Mouse (Mus musculus) liver, adult 2 months (tissue): ENCODE data around the gene Casc3.
A peak's percentile ranks its signal among the peaks of the same experiment; 100 is the strongest.

Experiments used
- CTCF ChIP-seq: fragments of 200-500 bp; IDR thresholded peaks from 2 replicates; pipeline ENCODE4 v1.5.1; 2011; ENCODE audit warnings: low read depth, low read length, control low read depth
- POLR2A ChIP-seq: fragments of 200-500 bp; IDR thresholded peaks from 2 replicates; pipeline ENCODE4 v1.6.1; 2011; ENCODE audit warnings: low read length, control low read depth; ENCODE audit not compliant: insufficient read depth; ENCODE audit errors: extremely low read depth

- TF ChIP-seq CTCF (peak; percentile 75), POLR2A (no peak)
These were observed 16.0 kb upstream of the Casc3 start for GRCm38 (mm10) chr11:98788550-98789218.
